Mouse (Mus musculus) thymus, adult 2 months (tissue): ENCODE measurements around the gene Polr1d. TPM values are rescaled to one million over a fixed set of nuclear protein-coding genes. Genes with fewer than 3 reads are reported as not detected.

Source experiments
- DNase-seq: peaks from one replicate; pipeline ENCODE4 v3.0.0; 2021
- H3K27ac ChIP-seq: fragments of 200-500 bp; 2 replicates; pipeline ENCODE4 v1.5.1; 2012; ENCODE audit warnings: low read length, control low read depth; ENCODE audit not compliant: control insufficient read depth, insufficient read depth
- H3K27me3 ChIP-seq: fragments of 200-500 bp; 2 replicates; pipeline ENCODE4 v1.6.1; 2012; ENCODE audit warnings: mild to moderate bottlenecking, low read length, moderate library complexity, mixed read lengths; ENCODE audit not compliant: control insufficient read depth, insufficient read depth
- H3K36me3 ChIP-seq: fragments of 200-500 bp; 2 replicates; pipeline ENCODE4 v1.6.1; 2012; ENCODE audit warnings: mild to moderate bottlenecking, low read length, moderate library complexity; ENCODE audit not compliant: control insufficient read depth, insufficient read depth
- H3K4me1 ChIP-seq: fragments of 200-500 bp; replicated peaks from 2 replicates; pipeline ENCODE4 v1.6.1; 2012; ENCODE audit warnings: low read length; ENCODE audit not compliant: control insufficient read depth, insufficient read depth
- H3K4me3 ChIP-seq: fragments of 200-500 bp; 2 replicates; pipeline ENCODE4 v1.5.1; 2012; ENCODE audit warnings: mild to moderate bottlenecking, low read length, control low read depth, moderate library complexity; ENCODE audit not compliant: control insufficient read depth, insufficient read depth
- CTCF ChIP-seq: fragments of 200-500 bp; IDR thresholded peaks from 2 replicates; pipeline ENCODE4 v1.5.1; 2012; ENCODE audit warnings: mild to moderate bottlenecking, control low read depth, low read length, moderate library complexity, borderline replicate concordance; ENCODE audit not compliant: control insufficient read depth, poor library complexity, insufficient read depth; ENCODE audit errors: extremely low read depth
- POLR2A ChIP-seq: fragments of 200-500 bp; IDR thresholded peaks from 2 replicates; pipeline ENCODE4 v1.6.1; 2012; ENCODE audit warnings: mild to moderate bottlenecking, low read length, control low read depth, moderate library complexity; ENCODE audit not compliant: control insufficient read depth, poor library complexity, insufficient read depth; ENCODE audit errors: extremely low read depth
- WGBS: fragments of 180-500 bp; shearing (Covaris S2); methylation state at CpG from one replicate; pipeline ENCODE4 v1.1.7; 2018; 5-methylcytosine and 5-hydroxymethylcytosine counted together
- polyA plus RNA-seq: library from polyadenylated mRNA; depleted of rRNA; stranded (reverse); fragments of >200 nt; gene quantifications from 2 replicates; pipeline ENCODE4 v1.2.3, GENCODE M21; 2012

The Polr1d gene
- polyA plus RNA-seq, 1 experiment = 55.1 TPM

- Histone ChIP-seq H3K27ac (no peak overlapping the region), H3K27me3 (no peaks in the 10 kb centered on the region), H3K36me3 (peaks cover 9% of the 10 kb centered on the region; the same call in 1 of the 2 replicates), H3K4me3 (no peak overlapping the region), H3K4me1 (no peaks in the 10 kb centered on the region)
- WGBS = 98% methylated on average over 4 of the region's 4 CpGs
- TF ChIP-seq POLR2A (no peak), CTCF (peak; percentile 32; the same call in 1 of the 2 replicates)
- no peak for DNase-seq
These were observed 38.8 kb downstream of the Polr1d start for GRCm38 (mm10) chr5:147115631-147116030.

DNA sequence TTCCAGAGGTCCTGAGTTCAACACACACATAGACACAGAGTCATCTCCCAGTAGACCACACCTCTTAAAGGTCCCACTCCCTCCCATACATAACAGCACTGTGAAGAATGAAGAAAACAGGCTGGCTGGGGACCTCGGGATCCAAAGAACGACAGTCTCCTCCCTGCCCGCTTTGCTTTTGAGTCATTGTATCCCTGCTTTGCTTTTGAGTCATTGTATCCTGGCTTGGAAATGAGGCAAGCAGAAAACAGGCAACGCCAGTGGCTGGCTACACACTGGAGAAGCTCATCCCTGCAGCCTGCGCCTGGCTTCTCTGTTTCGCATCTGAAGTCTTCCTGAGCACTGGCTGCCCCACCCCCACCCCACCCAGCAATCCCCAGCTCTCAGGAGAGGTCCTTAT is 40.2 kb downstream of the Polr1d start:
- H3K4me3 ChIP-seq = no peak overlapping the region

DNA sequence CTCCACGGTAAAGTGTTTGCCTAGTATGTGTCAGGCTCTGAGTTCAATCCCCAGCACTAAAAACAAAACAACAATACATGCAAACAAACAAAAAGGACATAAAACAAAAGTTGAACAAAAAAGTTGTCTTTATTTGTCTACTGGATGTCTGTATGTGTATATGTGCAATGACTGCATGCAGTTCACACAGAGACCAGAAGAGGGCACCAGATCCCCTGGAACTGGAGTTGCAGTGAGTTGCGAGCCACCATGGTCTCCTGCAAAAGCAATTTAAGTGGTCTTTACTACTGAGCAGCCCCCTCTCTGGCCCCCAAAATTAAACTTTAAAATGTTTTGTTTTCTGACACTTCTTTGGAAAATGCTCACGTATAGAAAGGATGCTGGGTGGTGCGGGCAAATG is 44.3 kb downstream of the Polr1d start:
- TF ChIP-seq POLR2A (no peak), CTCF (no peak)
- Histone ChIP-seq H3K4me3 (no peak overlapping the region), H3K27ac (no peak overlapping the region), H3K4me1 (no peaks in the 10 kb centered on the region), H3K27me3 (no peaks in the 10 kb centered on the region), H3K36me3 (no peaks in the 10 kb centered on the region)
- 96% methylated on average over 4 of the region's 4 CpGs for WGBS
- no peak for DNase-seq

More for the DNA sequence above, 40.2 kb downstream of the Polr1d start:
- WGBS = 50% methylated on average over 6 of the region's 6 CpGs
- no peaks in the 10 kb centered on the region for H3K27me3 ChIP-seq
- peaks cover under 1% of the 10 kb centered on the region; the same call in 1 of the 2 replicates for H3K36me3 ChIP-seq
- no peaks in the 10 kb centered on the region for H3K4me1 ChIP-seq
- H3K27ac ChIP-seq = no peak overlapping the region
- no peak for DNase-seq
- TF ChIP-seq CTCF (no peak), POLR2A (no peak)

- no peak overlapping the region for H3K27ac ChIP-seq
- no peaks in the 10 kb centered on the region for H3K36me3 ChIP-seq
- DNase-seq = no peak
- no peak overlapping the region for H3K4me3 ChIP-seq
- H3K27me3 ChIP-seq = no peaks in the 10 kb centered on the region
- TF ChIP-seq CTCF = no peak
- no peak for TF ChIP-seq POLR2A
- WGBS = 72% methylated on average over 9 of the region's 9 CpGs
- no peaks in the 10 kb centered on the region for H3K4me1 ChIP-seq
These were observed 47.9 kb downstream of the Polr1d start for GRCm38 (mm10) chr5:147124794-147125193.

- no peak overlapping the region for H3K4me3 ChIP-seq
- WGBS = 89% methylated on average over 13 of the region's 13 CpGs
- TF ChIP-seq POLR2A (no peak), CTCF (no peak)
- no peak for DNase-seq
- no peak overlapping the region for H3K27ac ChIP-seq
- no peaks in the 10 kb centered on the region for H3K36me3 ChIP-seq
- no peaks in the 10 kb centered on the region for H3K27me3 ChIP-seq
- no peaks in the 10 kb centered on the region for H3K4me1 ChIP-seq
These were observed 48.8 kb downstream of the Polr1d start for GRCm38 (mm10) chr5:147125542-147126185.

GRCm38 (mm10) chr5:147127860-147128259 is 51.0 kb downstream of the Polr1d start:
- Histone ChIP-seq H3K36me3 (no peaks in the 10 kb centered on the region), H3K4me3 (no peak overlapping the region), H3K27ac (no peak overlapping the region), H3K27me3 (no peaks in the 10 kb centered on the region), H3K4me1 (no peaks in the 10 kb centered on the region)
- 78% methylated on average over 4 of the region's 4 CpGs for WGBS
- TF ChIP-seq POLR2A (no peak), CTCF (no peak)
- no peak for DNase-seq

DNA sequence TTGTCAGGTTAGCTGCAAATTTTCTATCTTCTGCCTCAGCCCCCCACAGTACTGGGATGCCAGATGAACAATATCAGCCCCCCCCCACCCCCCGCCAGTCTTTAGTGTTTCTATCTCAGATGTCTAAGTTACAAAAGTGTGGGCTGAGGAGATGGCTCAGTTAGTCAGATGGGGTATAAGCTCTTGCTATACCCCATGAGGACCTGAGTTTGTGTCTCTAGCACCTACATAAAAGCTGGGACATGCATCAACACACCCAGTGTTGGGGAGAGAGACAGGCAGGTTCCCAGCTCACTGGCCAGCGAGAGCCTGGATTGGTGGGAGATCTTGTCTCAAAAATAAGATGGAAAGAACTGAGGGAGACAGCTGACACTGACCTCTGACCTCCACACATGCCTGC is 52.6 kb downstream of the Polr1d start:
- Histone ChIP-seq H3K27me3 (no peaks in the 10 kb centered on the region), H3K4me1 (no peaks in the 10 kb centered on the region), H3K36me3 (no peaks in the 10 kb centered on the region), H3K27ac (no peak overlapping the region), H3K4me3 (no peak overlapping the region)
- no peak for TF ChIP-seq CTCF
- no peak for TF ChIP-seq POLR2A
- WGBS = 92% methylated on average over 2 of the region's 2 CpGs
- no peak for DNase-seq
